Mouse (Mus musculus) MEL (cell line): ENCODE measurements around the gene Fhad1.

ENCODE experiments used
- CTCF ChIP-seq, 3 experiments: IDR thresholded peaks in 2 of 3; conservative IDR thresholded peaks in 1 of 3; 2 replicates each; pipeline ENCODE4 v1.5.1; 2011 to 2012; ENCODE audit warnings: low read length in 3 of 3, low read depth in 2 of 3, mild to moderate bottlenecking in 2 of 3, improper control_type of control experiment in 1 of 3, inconsistent platforms in 1 of 3, mixed read lengths in 1 of 3, moderate library complexity in 1 of 3; ENCODE audit not compliant: control insufficient read depth in 1 of 3, insufficient read depth in 1 of 3, poor library complexity in 1 of 3, severe bottlenecking in 1 of 3
- ELF1 ChIP-seq: IDR thresholded peaks from 2 replicates; pipeline ENCODE4 v1.6.1; 2014; ENCODE audit warnings: low read depth, mild to moderate bottlenecking, inconsistent platforms, low read length, improper control_type of control experiment, moderate library complexity
- GATA1 ChIP-seq: IDR thresholded peaks from 2 replicates; pipeline ENCODE4 v1.6.1; 2011; ENCODE audit warnings: low read depth, low read length, improper control_type of control experiment
- MAFK ChIP-seq: IDR thresholded peaks from 2 replicates; pipeline ENCODE4 v1.6.1; 2011; ENCODE audit warnings: low read depth, mild to moderate bottlenecking, low read length, improper control_type of control experiment, borderline replicate concordance
- MEF2A ChIP-seq: IDR thresholded peaks from 2 replicates; pipeline ENCODE4 v1.6.1; 2014; ENCODE audit warnings: low read depth, mild to moderate bottlenecking, inconsistent platforms, low read length, improper control_type of control experiment; ENCODE audit not compliant: poor library complexity, insufficient replicate concordance, severe bottlenecking; ENCODE audit errors: extremely low read depth
- NRF1 ChIP-seq: IDR thresholded peaks from 2 replicates; pipeline ENCODE4 v1.6.1; 2014; ENCODE audit warnings: low read depth, mild to moderate bottlenecking, inconsistent platforms, low read length, improper control_type of control experiment, moderate library complexity; ENCODE audit not compliant: poor library complexity, insufficient read depth, severe bottlenecking
- POLR2A ChIP-seq, 2 experiments: IDR thresholded peaks; 2 replicates each; pipeline ENCODE4 v1.6.1; 2011 to 2012; ENCODE audit warnings: low read length in 2 of 2, mild to moderate bottlenecking in 2 of 2, control low read depth in 1 of 2, improper control_type of control experiment in 1 of 2, low read depth in 1 of 2, moderate library complexity in 1 of 2; ENCODE audit not compliant: control insufficient read depth in 1 of 2, insufficient read depth in 1 of 2, poor library complexity in 1 of 2
- POLR2AphosphoS5 ChIP-seq: IDR thresholded peaks from 2 replicates; pipeline ENCODE4 v1.6.1; 2012; ENCODE audit warnings: low read depth, borderline replicate concordance, mild to moderate bottlenecking, inconsistent platforms, low read length, moderate library complexity, mixed read lengths
- TCF12 ChIP-seq: IDR thresholded peaks from 2 replicates; pipeline ENCODE4 v1.6.1; 2014; ENCODE audit warnings: low read depth, mild to moderate bottlenecking, inconsistent platforms, low read length, improper control_type of control experiment, moderate library complexity
- USF1 ChIP-seq: IDR thresholded peaks from 2 replicates; pipeline ENCODE4 v1.6.1; 2014; ENCODE audit warnings: low read depth, mild to moderate bottlenecking, inconsistent platforms, low read length, improper control_type of control experiment, moderate library complexity

DNA sequence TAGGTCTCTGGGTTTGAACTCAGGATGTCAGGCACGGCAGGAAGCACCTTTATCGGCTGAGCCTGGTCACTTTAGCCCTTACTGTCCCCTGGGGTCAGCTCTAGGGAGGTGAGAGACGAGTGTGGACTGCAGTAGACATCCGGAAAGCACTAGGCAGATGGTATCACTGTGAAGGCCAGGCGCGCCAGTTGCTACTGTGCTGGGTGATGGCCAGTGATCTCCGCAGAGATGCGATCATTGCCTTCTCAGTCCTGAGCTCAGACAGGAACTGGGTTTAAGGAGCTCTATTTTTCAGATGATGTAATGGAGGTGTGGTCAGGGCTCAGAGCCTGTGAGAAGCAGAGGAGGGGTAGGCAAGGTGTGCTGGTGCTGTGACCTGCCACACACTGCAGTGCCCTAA is 40.7 kb upstream of the Fhad1 start:
- TF ChIP-seq CTCF (IDR thresholded peaks at IDR 0.05 in 2 of 3, conservative IDR thresholded peaks at IDR 0.05 in 1 of 3; ENCODE audit: control insufficient read depth in 1 of 3, insufficient read depth in 1 of 3, low read depth in 2 of 3, low read length in 3 of 3, poor library complexity in 1 of 3, severe bottlenecking in 1 of 3) = no peak
- TF ChIP-seq POLR2A (IDR thresholded peaks at IDR 0.05; ENCODE audit: control insufficient read depth in 1 of 2, insufficient read depth in 1 of 2, low read depth in 1 of 2, low read length in 2 of 2, poor library complexity in 1 of 2) = no peak
- no peak for TF ChIP-seq ELF1
- TF ChIP-seq POLR2AphosphoS5 = no peak
- TF ChIP-seq MEF2A = no peak
- TF ChIP-seq MAFK = no peak
- no peak for TF ChIP-seq GATA1
- no peak for TF ChIP-seq USF1
- TF ChIP-seq TCF12 = no peak
- no peak for TF ChIP-seq NRF1
